10 mouse cellular contexts compared by ENCODE assay signal in genomic region chr1:176827365-176827764, GRCm38 (mm10). TPM values are rescaled to one million over a fixed set of nuclear protein-coding genes. Genes with fewer than 3 reads are reported as not detected.
DNase-seq lines count a peak whose midpoint lies in the region; ATAC-seq and TF ChIP-seq lines count a peak whose summit lies in the region.
"Had no signal": no experiment of that assay in that cellular context is flagged by ENCODE, and none has a peak within 500 bp of the region (broad histone marks: within the 10 kb centered on the region; RNA-seq: fewer than 3 reads in every experiment).

No protein-coding gene starts in this region.

- H3K4me3 ChIP-seq in lung, postnatal 0 days (ENCODE audit: low read depth, low read length) = no peak overlapping the region
- H3K4me3 ChIP-seq: heart, embryonic 13.5 days had no signal

- ATAC-seq in frontal cortex, adult (ENCODE audit: low TSS enrichment) = peak; percentile 69
- peak; percentile 52 for ATAC-seq in common myeloid progenitor, adult 5-6 weeks (replicated peaks; ENCODE audit: low read depth, poor library complexity, severe bottlenecking)
- peak; percentile 63 for ATAC-seq in lung, postnatal 0 days

- intact Hi-C loops in left cerebral cortex, postnatal 4 days (cut with DNase I) = no loop called here
- intact Hi-C loops in left cerebral cortex, postnatal 10 days (cut with DNase I) = no loop called here

- H3K4me1 ChIP-seq in lung, postnatal 0 days (ENCODE audit: insufficient read depth, low read depth, low read length) = no peaks in the 10 kb centered on the region

- H3K36me3 ChIP-seq in lung, postnatal 0 days (ENCODE audit: insufficient read depth, low read length) = no peaks in the 10 kb centered on the region

- no peak overlapping the region for H3K4me2 ChIP-seq in lung, postnatal 0 days (replicated peaks; ENCODE audit: low read depth, low read length)
- H3K4me2 ChIP-seq: heart, embryonic 13.5 days had no signal

- H3K9ac ChIP-seq in lung, postnatal 0 days (replicated peaks; ENCODE audit: low read depth) = no peak overlapping the region
- H3K9ac ChIP-seq: heart, embryonic 13.5 days had no signal

- no peak for TF ChIP-seq EP300 in lung, postnatal 0 days (IDR thresholded peaks at IDR 0.05)

- H3K27me3 ChIP-seq in lung, postnatal 0 days (replicated peaks; ENCODE audit: insufficient read depth, low read length) = no peaks in the 10 kb centered on the region
- H3K27me3 ChIP-seq: heart, embryonic 13.5 days had no signal

- WGBS in lung, postnatal 0 days = 72% methylated on average over 4 of the region's 4 CpGs

- H3K9me3 ChIP-seq in lung, postnatal 0 days (ENCODE audit: low read length) = no peaks in the 10 kb centered on the region
- H3K9me3 ChIP-seq: heart, embryonic 13.5 days had no signal

- DNase-seq in frontal cortex, adult 2 months (ENCODE audit: extremely low spot score in 1 of 2, low spot score in 1 of 2) = no peak
- DNase-seq in 3134 (ENCODE audit: extremely low read depth, insufficient read length, low spot score) = peak; percentile 85
- peak; percentile 49 for DNase-seq in lung, postnatal 0 days (ENCODE audit: low spot score)
- no peak for DNase-seq in left cerebral cortex, postnatal 4 days
- no peak for DNase-seq in left cerebral cortex, postnatal 10 days (ENCODE audit: extremely low spot score in 1 of 2, low spot score in 2 of 2)
- DNase-seq in layer of hippocampus, postnatal 36 days = no peak
- DNase-seq: thymus, postnatal 14 days had no signal

- no peak overlapping the region for H3K27ac ChIP-seq in lung, postnatal 0 days (ENCODE audit: low read length)

- no peak for TF ChIP-seq CTCF in lung, postnatal 0 days (IDR thresholded peaks at IDR 0.05)

RNA-seq across cellular contexts. Expression of gene Sdccag8, which starts 12.9 kb away (rescaled TPM):
- 21.3 and 21.8 TPM in 2 replicates for polyA plus RNA-seq in frontal cortex, adult 2 months (2012; rRNA removed)
- total RNA-seq in common myeloid progenitor, adult 5-6 weeks (2017) = 29.6 and 31.5 TPM in 2 replicates
- 14.5 and 15.9 TPM in 2 replicates for polyA plus RNA-seq in lung, postnatal 0 days (2015; fragmentation: Nextera tagmentation; extraction: Ambion mirVana)
- total RNA-seq in left cerebral cortex, postnatal 4 days (2021) = 10 to 100 TPM; 11.9 to 13.4 TPM
- total RNA-seq in left cerebral cortex, postnatal 10 days (2021) = 10 to 100 TPM; 11.2 to 12.7 TPM
- total RNA-seq in layer of hippocampus, postnatal 36 days (2021) = 10 to 100 TPM; 16.2 to 19.0 TPM

RNA-seq across cellular contexts. Expression of gene Cep170, which starts 13.5 kb away (rescaled TPM):
- polyA plus RNA-seq in frontal cortex, adult 2 months (2012; rRNA removed) = 57.3 and 62.2 TPM in 2 replicates
- 51.8 TPM in 2 replicates for total RNA-seq in common myeloid progenitor, adult 5-6 weeks (2017)
- 12.7 and 12.8 TPM in 2 replicates for polyA plus RNA-seq in lung, postnatal 0 days (2015; fragmentation: Nextera tagmentation; extraction: Ambion mirVana)
- total RNA-seq in left cerebral cortex, postnatal 4 days (2021) = 100 to 1,000 TPM; 334 to 375 TPM
- 100 to 1,000 TPM; 166 to 175 TPM for total RNA-seq in left cerebral cortex, postnatal 10 days (2021)
- 100 to 1,000 TPM; 104 to 110 TPM for total RNA-seq in layer of hippocampus, postnatal 36 days (2021)

Comparison
In these comparisons a context has a peak if more than half of its experiments do, and no peak if none do; other contexts are left out.
1. DNase-seq: peak in 3134 (single experiment) and lung, postnatal 0 days (single experiment); none in frontal cortex, adult 2 months (0 of 2), left cerebral cortex, postnatal 4 days (single experiment), left cerebral cortex, postnatal 10 days (0 of 2) and layer of hippocampus, postnatal 36 days (0 of 2).
2. Peak in every context shown above with its lines, with median percentiles within 50 percentile points of each other: ATAC-seq.